Comparison of ENCODE assay signal across 12 mouse cellular contexts in genomic region chr2:52623921-52624404, GRCm38 (mm10). TPM values are rescaled to one million over a fixed set of nuclear protein-coding genes. Genes with fewer than 3 reads are reported as not detected.
A peak's percentile ranks its signal among the peaks of the same experiment; 100 is the strongest.
DNase-seq lines count a peak whose midpoint lies in the region; ATAC-seq and TF ChIP-seq lines count a peak whose summit lies in the region.
"Had no signal": no experiment of that assay in that cellular context is flagged by ENCODE, and none has a peak within 500 bp of the region (broad histone marks: within the 10 kb centered on the region; RNA-seq: fewer than 3 reads in every experiment).

No protein-coding gene starts in this region.

- 40% methylated on average over 7 of the region's 7 CpGs for WGBS in embryonic facial prominence, embryonic 11.5 days
- WGBS in embryonic facial prominence, embryonic 10.5 days, result 42% methylated on average over 7 of the region's 7 CpGs
- WGBS in lung, embryonic 16.5 days, result 28% methylated on average over 7 of the region's 7 CpGs
- WGBS in hindbrain, embryonic 16.5 days, result 34% methylated on average over 7 of the region's 7 CpGs
- 52% methylated on average over 7 of the region's 7 CpGs for WGBS in olfactory bulb, adult 2 months
- WGBS in liver, embryonic 11.5 days, result 53% methylated on average over 7 of the region's 7 CpGs

- no peak overlapping the region for H3K27ac ChIP-seq in embryonic facial prominence, embryonic 11.5 days (replicated peaks; ENCODE audit: low read depth, low read length)
- no peak overlapping the region for H3K27ac ChIP-seq in embryonic facial prominence, embryonic 10.5 days (replicated peaks)
- H3K27ac ChIP-seq in lung, embryonic 16.5 days (ENCODE audit: low read length), result peak overlapping the region; percentile 61
- H3K27ac ChIP-seq in hindbrain, embryonic 16.5 days (ENCODE audit: low read depth, low read length), result peak overlapping the region; percentile 18; the same call in 1 of the 2 replicates
- peak overlapping the region; percentile 36; the same call in 1 of the 2 replicates for H3K27ac ChIP-seq in olfactory bulb, adult 2 months (ENCODE audit: insufficient read depth, low read depth, low read length)
- no peak overlapping the region for H3K27ac ChIP-seq in liver, embryonic 11.5 days (ENCODE audit: low read depth, low read length)

- no peak for TF ChIP-seq POLR2A in olfactory bulb, adult 2 months (IDR thresholded peaks at IDR 0.05; ENCODE audit: insufficient read depth, low read depth, low read length)

- no peak for TF ChIP-seq CTCF in olfactory bulb, adult 2 months (IDR thresholded peaks at IDR 0.05; ENCODE audit: insufficient read depth, low read depth, low read length)

- no peak overlapping the region for H3K9ac ChIP-seq in embryonic facial prominence, embryonic 11.5 days (replicated peaks; ENCODE audit: low read length)
- no peak overlapping the region for H3K9ac ChIP-seq in lung, embryonic 16.5 days (ENCODE audit: low read length)
- H3K9ac ChIP-seq in hindbrain, embryonic 16.5 days (ENCODE audit: low read depth, low read length), result no peak overlapping the region
- H3K9ac ChIP-seq in liver, embryonic 11.5 days (ENCODE audit: low read depth, low read length), result no peak overlapping the region

- no peaks in the 10 kb centered on the region for H3K27me3 ChIP-seq in embryonic facial prominence, embryonic 11.5 days (ENCODE audit: control insufficient read depth, insufficient read depth, low read length)
- H3K27me3 ChIP-seq in embryonic facial prominence, embryonic 10.5 days (replicated peaks; ENCODE audit: low read depth, poor library complexity, severe bottlenecking), result no peaks in the 10 kb centered on the region
- H3K27me3 ChIP-seq in lung, embryonic 16.5 days (ENCODE audit: control insufficient read depth, insufficient read depth, low read depth, low read length), result no peaks in the 10 kb centered on the region
- H3K27me3 ChIP-seq in hindbrain, embryonic 16.5 days (replicated peaks; ENCODE audit: control insufficient read depth, insufficient read depth, low read length), result no peaks in the 10 kb centered on the region
- no peaks in the 10 kb centered on the region for H3K27me3 ChIP-seq in liver, embryonic 11.5 days (replicated peaks; ENCODE audit: control insufficient read depth, insufficient read depth, low read length)

- no peak overlapping the region for H3K4me2 ChIP-seq in embryonic facial prominence, embryonic 11.5 days (ENCODE audit: low read depth, low read length)
- H3K4me2 ChIP-seq in lung, embryonic 16.5 days (ENCODE audit: low read depth, low read length), result no peak overlapping the region
- H3K4me2 ChIP-seq in hindbrain, embryonic 16.5 days (ENCODE audit: low read length), result no peak overlapping the region
- no peak overlapping the region for H3K4me2 ChIP-seq in liver, embryonic 11.5 days

- no peaks in the 10 kb centered on the region for H3K9me3 ChIP-seq in embryonic facial prominence, embryonic 11.5 days (replicated peaks; ENCODE audit: control insufficient read depth, low read length)
- H3K9me3 ChIP-seq in embryonic facial prominence, embryonic 10.5 days, result no peaks in the 10 kb centered on the region
- no peaks in the 10 kb centered on the region for H3K9me3 ChIP-seq in lung, embryonic 16.5 days (ENCODE audit: control insufficient read depth, low read length)
- H3K9me3 ChIP-seq in hindbrain, embryonic 16.5 days (ENCODE audit: control insufficient read depth, low read length), result no peaks in the 10 kb centered on the region
- H3K9me3 ChIP-seq in liver, embryonic 11.5 days (ENCODE audit: control insufficient read depth, low read length), result no peaks in the 10 kb centered on the region
- H3K9me3 ChIP-seq: megakaryocyte, embryonic 14.5 days had no signal

- peak; percentile 19 for DNase-seq in embryonic facial prominence, embryonic 11.5 days (ENCODE audit: low spot score)
- DNase-seq in embryonic facial prominence, embryonic 10.5 days (ENCODE audit: low spot score), result no peak
- DNase-seq in lung, postnatal 36 days, result no peak
- no peak for DNase-seq in liver, embryonic 11.5 days (ENCODE audit: low spot score)
- DNase-seq in thymus, postnatal 4 days, result no peak
- DNase-seq: B cell, adult 2 months; cerebellum, adult 11-12 months; layer of hippocampus, postnatal 36 days had no signal

- no peaks in the 10 kb centered on the region for H3K36me3 ChIP-seq in embryonic facial prominence, embryonic 11.5 days (replicated peaks; ENCODE audit: control insufficient read depth, insufficient read depth, low read depth, low read length)
- no peaks in the 10 kb centered on the region for H3K36me3 ChIP-seq in embryonic facial prominence, embryonic 10.5 days (replicated peaks)
- no peaks in the 10 kb centered on the region for H3K36me3 ChIP-seq in lung, embryonic 16.5 days (ENCODE audit: control insufficient read depth, insufficient read depth, low read length)
- H3K36me3 ChIP-seq in hindbrain, embryonic 16.5 days (ENCODE audit: control insufficient read depth, insufficient read depth, low read length), result no peaks in the 10 kb centered on the region
- no peaks in the 10 kb centered on the region for H3K36me3 ChIP-seq in liver, embryonic 11.5 days (ENCODE audit: control insufficient read depth, insufficient read depth, low read length)

- ATAC-seq in embryonic facial prominence, embryonic 11.5 days (replicated peaks; ENCODE audit: insufficient number of reproducible peaks, low FRiP score, low TSS enrichment, low read depth), result no peak
- peak; percentile 53 for ATAC-seq in lung, embryonic 16.5 days (ENCODE audit: low read depth)
- ATAC-seq in hindbrain, embryonic 16.5 days, result peak; percentile 63
- ATAC-seq in liver, embryonic 11.5 days (replicated peaks; ENCODE audit: low FRiP score), result no peak

- H3K4me1 ChIP-seq in embryonic facial prominence, embryonic 11.5 days (ENCODE audit: control insufficient read depth, insufficient read depth, low read length), result no peaks in the 10 kb centered on the region
- H3K4me1 ChIP-seq in embryonic facial prominence, embryonic 10.5 days, result peaks cover 17% of the 10 kb centered on the region
- H3K4me1 ChIP-seq in lung, embryonic 16.5 days (replicated peaks; ENCODE audit: control insufficient read depth, insufficient read depth, low read length), result peaks cover 20% of the 10 kb centered on the region
- H3K4me1 ChIP-seq in hindbrain, embryonic 16.5 days (ENCODE audit: control insufficient read depth, insufficient read depth, low read depth, low read length), result peaks cover 9% of the 10 kb centered on the region
- peaks cover 16% of the 10 kb centered on the region for H3K4me1 ChIP-seq in olfactory bulb, adult 2 months (ENCODE audit: control insufficient read depth, insufficient read depth, low read length)
- peaks cover 6% of the 10 kb centered on the region; the same call in 1 of the 2 replicates for H3K4me1 ChIP-seq in liver, embryonic 11.5 days (replicated peaks; ENCODE audit: control insufficient read depth, insufficient read depth, low read length)

- H3K4me3 ChIP-seq in embryonic facial prominence, embryonic 11.5 days (ENCODE audit: low read depth, low read length), result no peak overlapping the region
- no peak overlapping the region for H3K4me3 ChIP-seq in embryonic facial prominence, embryonic 10.5 days
- H3K4me3 ChIP-seq in lung, embryonic 16.5 days (ENCODE audit: low read length), result no peak overlapping the region
- H3K4me3 ChIP-seq in hindbrain, embryonic 16.5 days (ENCODE audit: low read length), result no peak overlapping the region
- H3K4me3 ChIP-seq in olfactory bulb, adult 2 months (ENCODE audit: insufficient read depth, low read depth, low read length), result no peak overlapping the region
- no peak overlapping the region for H3K4me3 ChIP-seq in liver, embryonic 11.5 days (ENCODE audit: low read depth, low read length)
- H3K4me3 ChIP-seq: megakaryocyte, embryonic 14.5 days had no signal

RNA-seq across cellular contexts. Expression of gene Cacnb4, which starts 52.7 kb away (rescaled TPM):
- polyA plus RNA-seq in embryonic facial prominence, embryonic 11.5 days (2014; fragmentation: Nextera tagmentation; extraction: Ambion mirVana), result 0.86 and 0.95 TPM in 2 replicates
- 0.50 and 0.52 TPM in 2 replicates for polyA plus RNA-seq in embryonic facial prominence, embryonic 10.5 days (2016; fragmentation: Nextera tagmentation; extraction: Ambion mirVana)
- polyA plus RNA-seq in lung, embryonic 16.5 days (2015; fragmentation: Nextera tagmentation; extraction: Ambion mirVana), result 0.98 and 1.1 TPM in 2 replicates
- polyA plus RNA-seq in hindbrain, embryonic 16.5 days (2015; fragmentation: Nextera tagmentation; extraction: Ambion mirVana), result 13.6 and 13.9 TPM in 2 replicates
- polyA plus RNA-seq in olfactory bulb, adult 2 months (2012; ENCODE audit: insufficient read depth, insufficient read length, low replicate concordance, missing spikeins), result 77.3 TPM in 1 of 2 replicates, not detected in the other
- 0.48 and 0.69 TPM in 2 replicates for polyA plus RNA-seq in liver, embryonic 11.5 days (2014; fragmentation: Nextera tagmentation; extraction: Ambion mirVana)

Comparison
In these comparisons a context has a peak if more than half of its experiments do, and no peak if none do; other contexts are left out.
1. ATAC-seq: peak in lung, embryonic 16.5 days (single experiment) and hindbrain, embryonic 16.5 days (single experiment); none in embryonic facial prominence, embryonic 11.5 days (single experiment) and liver, embryonic 11.5 days (single experiment).
2. H3K27ac ChIP-seq: peak in lung, embryonic 16.5 days (single experiment), hindbrain, embryonic 16.5 days (single experiment) and olfactory bulb, adult 2 months (single experiment); none in embryonic facial prominence, embryonic 11.5 days (single experiment), embryonic facial prominence, embryonic 10.5 days (single experiment) and liver, embryonic 11.5 days (single experiment).